Mouse (Mus musculus): Measurements from ENCODE around the gene Gm8020. TPM values are rescaled to one million over a fixed set of nuclear protein-coding genes. Genes with fewer than 3 reads are reported as not detected.

Gene Gm8020
- not detected for polyA plus RNA-seq (2012; fragmentation: generic; extraction: Trizol)

GRCm38 (mm10) chr14:42502249-42502648, at the start of gene Gm8020:
Gene Gm8020, minus strand, starts transcription at chr14:42502349.

GRCm38 (mm10) chr14:42524182-42524581, 22.0 kb upstream of the Gm8020 start, which contains the start of gene Gm8024:
Gene Gm8024, minus strand, starts transcription at chr14:42524282.

DNA sequence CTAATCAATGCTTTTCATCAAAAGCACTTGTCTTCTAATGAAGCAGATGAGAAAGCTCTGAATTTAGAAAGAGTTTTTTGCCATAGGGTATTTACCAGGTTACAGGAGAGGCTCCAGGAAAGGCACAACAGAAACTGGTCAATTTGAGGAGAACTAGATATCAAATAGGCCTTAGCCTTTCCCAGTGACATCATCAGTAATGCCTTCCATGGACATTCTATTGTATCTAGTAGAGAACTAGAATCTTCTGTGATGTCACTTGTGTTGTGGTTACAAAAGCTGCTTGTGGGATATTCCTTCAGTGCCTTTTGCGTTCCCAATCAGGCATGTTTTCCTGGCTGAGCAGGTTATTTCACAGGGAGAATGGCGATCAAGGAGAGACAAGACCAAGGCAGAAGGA, 38.6 kb downstream of the Gm8020 start, which contains the start of gene Gm8011:
TSS of gene Gm8011 (plus strand) at position 301 of the 400 bp plus-strand sequence.

Other genes starting within 250 kb of the Gm8020 start
- not detected for gene Gm17026, start 242.3 kb downstream of the Gm8020 start, polyA plus RNA-seq (2012; fragmentation: generic; extraction: Trizol)
- not detected for gene Gm9611, start 205.0 kb downstream of the Gm8020 start, polyA plus RNA-seq (2012; fragmentation: generic; extraction: Trizol)
- gene Gm7995, start 192.1 kb downstream of the Gm8020 start, polyA plus RNA-seq (2012; fragmentation: generic; extraction: Trizol) = not detected
- gene Gm8005, start 62.7 kb downstream of the Gm8020 start, polyA plus RNA-seq (2012; fragmentation: generic; extraction: Trizol) = not detected
- gene Gm8011, start 38.5 kb downstream of the Gm8020 start, polyA plus RNA-seq (2012; fragmentation: generic; extraction: Trizol) = not detected
- not detected for gene Gm8024, start 21.9 kb upstream of the Gm8020 start, polyA plus RNA-seq (2012; fragmentation: generic; extraction: Trizol)
- gene Gm17124, start 97.5 kb upstream of the Gm8020 start, polyA plus RNA-seq (2012; fragmentation: generic; extraction: Trizol) = not detected
- gene Gm3633, start 139.6 kb upstream of the Gm8020 start, polyA plus RNA-seq (2012; fragmentation: generic; extraction: Trizol) = not detected
- gene Gm10378, start 153.6 kb upstream of the Gm8020 start, polyA plus RNA-seq (2012; fragmentation: generic; extraction: Trizol) = under 1 TPM in 1 of 2 experiments, not detected in 1; 0.11 TPM